Mouse (Mus musculus) liver, embryonic 12.5 days (tissue): ENCODE data around the gene Magi3. TPM values are rescaled to one million over a fixed set of nuclear protein-coding genes. Genes with fewer than 3 reads are reported as not detected.

Source experiments
- ATAC-seq: fragments of 200-750 bp; cut with Nextera tagmentation; 2 replicates; pipeline ENCODE4 v1.8.0; 2017; ENCODE audit warnings: moderate number of reproducible peaks, mild to moderate bottlenecking, moderate library complexity
- H3K27ac ChIP-seq: fragments of 300-500 bp; sonication (generic); 2 replicates; pipeline ENCODE4 v1.5.1; 2016; ENCODE audit warnings: mild to moderate bottlenecking
- H3K27me3 ChIP-seq: fragments of 300-500 bp; sonication (generic); replicated peaks from 2 replicates; pipeline ENCODE4 v1.6.1; 2016; ENCODE audit warnings: mild to moderate bottlenecking, moderate library complexity
- H3K36me3 ChIP-seq: fragments of 300-500 bp; sonication (generic); 2 replicates; pipeline ENCODE4 v1.6.1; 2016; ENCODE audit warnings: mild to moderate bottlenecking, moderate library complexity
- H3K4me1 ChIP-seq: fragments of 300-500 bp; sonication (generic); 2 replicates; pipeline ENCODE4 v1.6.1; 2016
- H3K4me2 ChIP-seq: fragments of 300-500 bp; sonication (generic); 2 replicates; pipeline ENCODE4 v1.6.1; 2016; ENCODE audit warnings: mild to moderate bottlenecking, moderate library complexity
- H3K4me3 ChIP-seq: fragments of 300-500 bp; sonication (generic); 2 replicates; pipeline ENCODE4 v1.5.1; 2016; ENCODE audit warnings: mild to moderate bottlenecking, moderate library complexity
- H3K9ac ChIP-seq: fragments of 300-500 bp; sonication (generic); 2 replicates; pipeline ENCODE4 v1.6.1; 2016; ENCODE audit warnings: mild to moderate bottlenecking, moderate library complexity
- H3K9me3 ChIP-seq: fragments of 300-500 bp; sonication (generic); replicated peaks from 2 replicates; pipeline ENCODE4 v1.6.1; 2016; ENCODE audit warnings: mild to moderate bottlenecking, moderate library complexity
- WGBS: fragments of 180-500 bp; shearing (Covaris S2); methylation state at CpG from one replicate; pipeline ENCODE4 v1.1.7; 2016; ENCODE audit not compliant: insufficient replicate concordance; 5-methylcytosine and 5-hydroxymethylcytosine counted together
- polyA plus RNA-seq: library from polyadenylated mRNA; unstranded; fragments of >200 nt; fragmentation: Nextera tagmentation; extraction: Ambion mirVana; gene quantifications from 2 replicates; pipeline ENCODE4 v1.2.1, GENCODE M21; 2016

The Magi3 gene
- polyA plus RNA-seq, 1 experiment from 2014 or later = 2.6 TPM

- Histone ChIP-seq H3K27ac (no peak overlapping the region), H3K9ac (no peak overlapping the region), H3K4me1 (no peaks in the 10 kb centered on the region), H3K27me3 (no peaks in the 10 kb centered on the region), H3K36me3 (no peaks in the 10 kb centered on the region), H3K9me3 (no peaks in the 10 kb centered on the region), H3K4me2 (no peak overlapping the region), H3K4me3 (no peak overlapping the region)
- ATAC-seq = no peak
These were observed 118.9 kb downstream of the Magi3 start for GRCm38 (mm10) chr3:104101249-104101648.

GRCm38 (mm10) chr3:104095936-104096335, 124.2 kb downstream of the Magi3 start:
- Histone ChIP-seq H3K9ac (no peak overlapping the region), H3K27ac (no peak overlapping the region), H3K4me3 (no peak overlapping the region), H3K36me3 (peaks cover 5% of the 10 kb centered on the region), H3K9me3 (no peaks in the 10 kb centered on the region), H3K27me3 (no peaks in the 10 kb centered on the region), H3K4me1 (no peaks in the 10 kb centered on the region), H3K4me2 (no peak overlapping the region)
- 56% methylated on average over 3 of the region's 3 CpGs for WGBS
- no peak for ATAC-seq

GRCm38 (mm10) chr3:104094646-104095045, 125.5 kb downstream of the Magi3 start:
- no peak overlapping the region for H3K27ac ChIP-seq
- peaks cover 5% of the 10 kb centered on the region for H3K36me3 ChIP-seq
- H3K4me1 ChIP-seq = no peaks in the 10 kb centered on the region
- H3K4me2 ChIP-seq = no peak overlapping the region
- no peak overlapping the region for H3K4me3 ChIP-seq
- no peak overlapping the region for H3K9ac ChIP-seq
- no peaks in the 10 kb centered on the region for H3K9me3 ChIP-seq
- 71% methylated on average over 1 of the region's 1 CpGs for WGBS
- H3K27me3 ChIP-seq = no peaks in the 10 kb centered on the region
- no peak for ATAC-seq

GRCm38 (mm10) chr3:104092759-104093158, 127.4 kb downstream of the Magi3 start:
- Histone ChIP-seq H3K27ac (no peak overlapping the region), H3K9me3 (no peaks in the 10 kb centered on the region), H3K36me3 (peaks cover 5% of the 10 kb centered on the region), H3K9ac (no peak overlapping the region), H3K27me3 (no peaks in the 10 kb centered on the region), H3K4me1 (no peaks in the 10 kb centered on the region), H3K4me3 (no peak overlapping the region), H3K4me2 (no peak overlapping the region)
- ATAC-seq = no peak
- WGBS = 50% methylated on average over 5 of the region's 5 CpGs

- Histone ChIP-seq H3K27ac (no peak overlapping the region), H3K4me3 (no peak overlapping the region), H3K36me3 (peaks cover 6% of the 10 kb centered on the region), H3K4me1 (no peaks in the 10 kb centered on the region), H3K4me2 (no peak overlapping the region), H3K9me3 (no peaks in the 10 kb centered on the region), H3K9ac (no peak overlapping the region), H3K27me3 (no peaks in the 10 kb centered on the region)
- no peak for ATAC-seq
- WGBS = 73% methylated on average over 1 of the region's 1 CpGs
These were observed 138.1 kb downstream of the Magi3 start for GRCm38 (mm10) chr3:104082031-104082430.

GRCm38 (mm10) chr3:104078725-104079124, 141.4 kb downstream of the Magi3 start:
- no peaks in the 10 kb centered on the region for H3K9me3 ChIP-seq
- no peaks in the 10 kb centered on the region for H3K27me3 ChIP-seq
- no peak overlapping the region for H3K4me3 ChIP-seq
- ATAC-seq = no peak
- H3K27ac ChIP-seq = no peak overlapping the region
- no peaks in the 10 kb centered on the region for H3K4me1 ChIP-seq
- H3K4me2 ChIP-seq = no peak overlapping the region
- no peak overlapping the region for H3K9ac ChIP-seq
- H3K36me3 ChIP-seq = peaks cover 6% of the 10 kb centered on the region

- H3K36me3 ChIP-seq = 0 out of 2 replicates have a peak, but pooled peaks cover 3% of the 10 kb centered on the region
- no peaks in the 10 kb centered on the region for H3K9me3 ChIP-seq
- H3K9ac ChIP-seq = no peak overlapping the region
- H3K4me1 ChIP-seq = peaks cover 11% of the 10 kb centered on the region
- H3K4me3 ChIP-seq = no peak overlapping the region
- H3K4me2 ChIP-seq = no peak overlapping the region
- peak; percentile 58; the same call in 1 of the 2 replicates for ATAC-seq
- no peak overlapping the region for H3K27ac ChIP-seq
- H3K27me3 ChIP-seq = no peaks in the 10 kb centered on the region
These were observed 150.8 kb downstream of the Magi3 start for GRCm38 (mm10) chr3:104069395-104069794.

- Histone ChIP-seq H3K9ac (no peak overlapping the region), H3K4me1 (no peaks in the 10 kb centered on the region), H3K9me3 (no peaks in the 10 kb centered on the region), H3K4me3 (no peak overlapping the region), H3K27me3 (no peaks in the 10 kb centered on the region), H3K4me2 (no peak overlapping the region), H3K27ac (no peak overlapping the region), H3K36me3 (peaks cover 5% of the 10 kb centered on the region; the same call in 1 of the 2 replicates)
- no peak for ATAC-seq
- 81% methylated on average over 6 of the region's 6 CpGs for WGBS
These were observed 161.1 kb downstream of the Magi3 start for GRCm38 (mm10) chr3:104059001-104059622.

- ATAC-seq = no peak
- 87% methylated on average over 1 of the region's 1 CpGs for WGBS
- Histone ChIP-seq H3K27me3 (no peaks in the 10 kb centered on the region), H3K36me3 (0 out of 2 replicates have a peak, but pooled peaks cover 3% of the 10 kb centered on the region), H3K4me2 (no peak overlapping the region), H3K9ac (no peak overlapping the region), H3K27ac (no peak overlapping the region), H3K4me3 (no peak overlapping the region), H3K9me3 (no peaks in the 10 kb centered on the region), H3K4me1 (0 out of 2 replicates have a peak, but pooled peaks cover 3% of the 10 kb centered on the region)
These were observed 187.4 kb downstream of the Magi3 start for GRCm38 (mm10) chr3:104032747-104033146.

- H3K9me3 ChIP-seq = no peaks in the 10 kb centered on the region
- 50% methylated on average over 1 of the region's 1 CpGs for WGBS
- 0 out of 2 replicates have a peak, but pooled peaks cover 3% of the 10 kb centered on the region for H3K36me3 ChIP-seq
- H3K4me3 ChIP-seq = no peak overlapping the region
- no peak overlapping the region for H3K4me2 ChIP-seq
- no peak overlapping the region for H3K9ac ChIP-seq
- ATAC-seq = peak; percentile 32
- H3K4me1 ChIP-seq = 0 out of 2 replicates have a peak, but pooled peaks cover 3% of the 10 kb centered on the region
- no peak overlapping the region for H3K27ac ChIP-seq
- H3K27me3 ChIP-seq = no peaks in the 10 kb centered on the region
These were observed 188.1 kb downstream of the Magi3 start for GRCm38 (mm10) chr3:104032086-104032485.

- WGBS = 65% methylated on average over 3 of the region's 3 CpGs
- Histone ChIP-seq H3K9me3 (no peaks in the 10 kb centered on the region), H3K27me3 (no peaks in the 10 kb centered on the region), H3K36me3 (peaks cover 3% of the 10 kb centered on the region; the same call in 1 of the 2 replicates), H3K27ac (no peak overlapping the region), H3K9ac (no peak overlapping the region), H3K4me3 (no peak overlapping the region), H3K4me1 (no peaks in the 10 kb centered on the region), H3K4me2 (no peak overlapping the region)
- no peak for ATAC-seq
These were observed 193.2 kb downstream of the Magi3 start for GRCm38 (mm10) chr3:104026938-104027337.

- ATAC-seq = no peak
- Histone ChIP-seq H3K9ac (no peak overlapping the region), H3K36me3 (peaks cover 27% of the 10 kb centered on the region), H3K27ac (no peak overlapping the region), H3K4me1 (no peaks in the 10 kb centered on the region), H3K4me2 (no peak overlapping the region), H3K4me3 (no peak overlapping the region), H3K9me3 (no peaks in the 10 kb centered on the region), H3K27me3 (no peaks in the 10 kb centered on the region)
- WGBS = 83% methylated on average over 12 of the region's 12 CpGs
These were observed 200.1 kb downstream of the Magi3 start for GRCm38 (mm10) chr3:104020101-104020500.

GRCm38 (mm10) chr3:104019453-104019852, 200.7 kb downstream of the Magi3 start:
- H3K36me3 ChIP-seq = peaks cover 33% of the 10 kb centered on the region

More at GRCm38 (mm10) chr3:104019453-104019852, 200.7 kb downstream of the Magi3 start:
- H3K4me3 ChIP-seq = no peak overlapping the region
- no peak for ATAC-seq
- no peak overlapping the region for H3K4me2 ChIP-seq
- 56% methylated on average over 4 of the region's 4 CpGs for WGBS
- H3K9me3 ChIP-seq = no peaks in the 10 kb centered on the region
- no peaks in the 10 kb centered on the region for H3K27me3 ChIP-seq
- no peak overlapping the region for H3K9ac ChIP-seq
- no peak overlapping the region for H3K27ac ChIP-seq
- no peaks in the 10 kb centered on the region for H3K4me1 ChIP-seq
